In genomic region chr10:119240722-119241089, GRCm38 (mm10) we compare ENCODE assay signal across 8 mouse cellular contexts. TPM values are rescaled to one million over a fixed set of nuclear protein-coding genes. Genes with fewer than 3 reads are reported as not detected.
A peak's percentile ranks its signal among the peaks of the same experiment; 100 is the strongest.
DNase-seq lines count a peak whose midpoint lies in the region; ATAC-seq lines count a peak whose summit lies in the region.

No protein-coding gene starts in this region.

- no peaks in the 10 kb centered on the region for H3K27me3 ChIP-seq in hindbrain, embryonic 14.5 days (ENCODE audit: control insufficient read depth, insufficient read depth, low read length)
- no peaks in the 10 kb centered on the region for H3K27me3 ChIP-seq in midbrain, embryonic 13.5 days

- peak overlapping the region; percentile 97 for H3K27ac ChIP-seq in hindbrain, embryonic 14.5 days
- H3K27ac ChIP-seq in midbrain, embryonic 13.5 days: peak overlapping the region; percentile 98

- ATAC-seq in hindbrain, embryonic 14.5 days (ENCODE audit: low FRiP score): no peak
- ATAC-seq in midbrain, embryonic 13.5 days: peak; percentile 0; the same call in 1 of the 2 replicates

- H3K9me3 ChIP-seq in hindbrain, embryonic 14.5 days (ENCODE audit: control insufficient read depth, low read length): no peaks in the 10 kb centered on the region
- no peaks in the 10 kb centered on the region for H3K9me3 ChIP-seq in midbrain, embryonic 13.5 days

- H3K36me3 ChIP-seq in hindbrain, embryonic 14.5 days (replicated peaks; ENCODE audit: control insufficient read depth, insufficient read depth): peaks cover 4% of the 10 kb centered on the region
- H3K36me3 ChIP-seq in midbrain, embryonic 13.5 days: peaks cover 3% of the 10 kb centered on the region; the same call in 1 of the 2 replicates

- peaks cover 22% of the 10 kb centered on the region for H3K4me1 ChIP-seq in hindbrain, embryonic 14.5 days (replicated peaks; ENCODE audit: control insufficient read depth, insufficient read depth, low read length)
- H3K4me1 ChIP-seq in midbrain, embryonic 13.5 days (replicated peaks): peaks cover 23% of the 10 kb centered on the region

- 4% methylated on average over 9 of the region's 9 CpGs for WGBS in hindbrain, embryonic 14.5 days
- 2% methylated on average over 9 of the region's 9 CpGs for WGBS in midbrain, embryonic 13.5 days

- DNase-seq in cerebellum, adult 9-10 months: peak; percentile 71
- no peak for DNase-seq in cerebellum, postnatal 25 days
- DNase-seq in right cerebral cortex, adult 18-20 months: peak; percentile 24
- no peak for DNase-seq in right cerebral cortex, postnatal 10 days (ENCODE audit: low spot score in 2 of 2)
- no peak for DNase-seq in hindbrain, embryonic 14.5 days (ENCODE audit: low spot score)
- DNase-seq in adrenal gland, postnatal 36 days: no peak
- no peak for DNase-seq in kidney, postnatal 36 days

- H3K4me3 ChIP-seq in hindbrain, embryonic 14.5 days (replicated peaks; ENCODE audit: low read length): peak overlapping the region; percentile 99
- peak overlapping the region; percentile 99 for H3K4me3 ChIP-seq in midbrain, embryonic 13.5 days (replicated peaks)

- H3K4me2 ChIP-seq in hindbrain, embryonic 14.5 days (replicated peaks): peak overlapping the region; percentile 70
- peak overlapping the region; percentile 86 for H3K4me2 ChIP-seq in midbrain, embryonic 13.5 days (replicated peaks)

- H3K9ac ChIP-seq in hindbrain, embryonic 14.5 days: peak overlapping the region; percentile 79
- peak overlapping the region; percentile 69 for H3K9ac ChIP-seq in midbrain, embryonic 13.5 days (replicated peaks)

RNA-seq across cellular contexts. Expression of gene Cand1, which starts 0.9 kb away (rescaled TPM):
- 79.5 and 80.0 TPM in 2 replicates for polyA plus RNA-seq in hindbrain, embryonic 14.5 days (2014; fragmentation: Nextera tagmentation; extraction: Ambion mirVana)
- polyA plus RNA-seq in midbrain, embryonic 13.5 days (2015; fragmentation: Nextera tagmentation; extraction: Ambion mirVana): 46.2 and 55.9 TPM in 2 replicates
- 100 to 1,000 TPM; 109 to 119 TPM for total RNA-seq in adrenal gland, postnatal 36 days (2021)

Comparison
In these comparisons a context has a peak if more than half of its experiments do, and no peak if none do; other contexts are left out.
1. DNase-seq: peak in cerebellum, adult 9-10 months (single experiment) and right cerebral cortex, adult 18-20 months (single experiment); none in cerebellum, postnatal 25 days (0 of 2), right cerebral cortex, postnatal 10 days (0 of 2), hindbrain, embryonic 14.5 days (single experiment), adrenal gland, postnatal 36 days (0 of 2) and kidney, postnatal 36 days (0 of 2).